Mouse (Mus musculus) stomach, embryonic 14.5 days (tissue): Measurements from ENCODE around the gene Mink1. TPM values are rescaled to one million over a fixed set of nuclear protein-coding genes. Genes with fewer than 3 reads are reported as not detected.
A peak's percentile ranks its signal among the peaks of the same experiment; 100 is the strongest.

ENCODE experiments used
- ATAC-seq: fragments of 200-750 bp; cut with Nextera tagmentation; 2 replicates; pipeline ENCODE4 v1.8.0; 2017; ENCODE audit warnings: low read depth, moderate TSS enrichment; ENCODE audit not compliant: insufficient number of reproducible peaks, insufficient read depth, low FRiP score
- H3K27ac ChIP-seq: fragments of 300-500 bp; sonication (generic); 2 replicates; pipeline ENCODE4 v1.5.1; 2014; ENCODE audit warnings: mild to moderate bottlenecking, low read length, moderate library complexity, mixed read lengths
- H3K27me3 ChIP-seq: fragments of 300-500 bp; sonication (generic); 2 replicates; pipeline ENCODE4 v1.6.1; 2014; ENCODE audit warnings: low read length, control low read depth, mixed read lengths; ENCODE audit not compliant: control insufficient read depth, insufficient read depth
- H3K36me3 ChIP-seq: fragments of 300-500 bp; sonication (generic); 2 replicates; pipeline ENCODE4 v1.6.1; 2014; ENCODE audit warnings: mild to moderate bottlenecking, control low read depth, low read length, moderate library complexity, mixed read lengths; ENCODE audit not compliant: control insufficient read depth, insufficient read depth
- H3K4me1 ChIP-seq: fragments of 300-500 bp; sonication (generic); 2 replicates; pipeline ENCODE4 v1.6.1; 2014; ENCODE audit warnings: low read length, control low read depth, mixed read lengths; ENCODE audit not compliant: control insufficient read depth, insufficient read depth
- H3K4me2 ChIP-seq: fragments of 300-500 bp; sonication (generic); replicated peaks from 2 replicates; pipeline ENCODE4 v1.6.1; 2014; ENCODE audit warnings: low read depth, low read length, control low read depth
- H3K4me3 ChIP-seq: fragments of 300-500 bp; sonication (generic); 2 replicates; pipeline ENCODE4 v1.5.1; 2014; ENCODE audit warnings: low read depth, low read length, control low read depth
- H3K9ac ChIP-seq: fragments of 300-500 bp; sonication (generic); replicated peaks from 2 replicates; pipeline ENCODE4 v1.6.1; 2014; ENCODE audit warnings: low read depth, mild to moderate bottlenecking, control low read depth, low read length, moderate library complexity, mixed read lengths
- H3K9me3 ChIP-seq: fragments of 300-500 bp; sonication (generic); 2 replicates; pipeline ENCODE4 v1.6.1; 2016; ENCODE audit warnings: low read depth, low read length, control low read depth; ENCODE audit not compliant: control insufficient read depth
- WGBS: fragments of 180-500 bp; shearing (Covaris S2); extraction: QIAGEN DNeasy Blood & Tissue Kit; methylation state at CpG from one replicate; pipeline ENCODE4 v1.1.7; 2014; 5-methylcytosine and 5-hydroxymethylcytosine counted together
- polyA plus RNA-seq: library from polyadenylated mRNA; unstranded; fragments of >200 nt; fragmentation: Nextera tagmentation; extraction: Ambion mirVana; gene quantifications from 2 replicates; pipeline ENCODE4 v1.2.1, GENCODE M21; 2014

The Mink1 gene
- polyA plus RNA-seq, 1 experiment from 2014 or later: 23.0 TPM

DNA sequence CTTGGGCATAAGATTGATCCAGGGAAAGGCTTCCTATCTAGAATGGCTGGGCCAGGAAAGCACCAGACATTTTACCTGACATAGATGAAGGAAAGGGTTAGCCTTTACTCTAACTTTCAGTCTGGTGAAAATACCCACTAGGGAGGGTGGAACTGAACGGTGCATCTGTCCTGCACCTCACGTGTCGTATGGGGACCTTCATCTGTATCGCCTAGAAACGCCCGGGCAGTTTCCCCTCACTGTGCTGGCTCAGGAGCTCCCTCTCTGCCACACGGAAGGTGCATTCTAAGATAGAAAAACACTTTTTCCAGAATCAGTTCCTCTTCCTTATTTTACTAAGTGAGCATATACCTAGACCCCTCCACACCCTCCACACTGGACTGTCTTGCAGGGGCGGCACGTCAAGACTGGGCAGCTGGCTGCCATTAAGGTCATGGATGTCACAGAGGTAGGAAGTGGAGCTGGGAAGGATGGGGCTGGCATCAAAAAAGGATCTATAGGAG lies 35.8 kb downstream of the Mink1 start:
- peaks cover 25% of the 10 kb centered on the region for H3K36me3 ChIP-seq
- no peaks in the 10 kb centered on the region for H3K9me3 ChIP-seq
- H3K4me1 ChIP-seq: no peaks in the 10 kb centered on the region
- H3K4me3 ChIP-seq: no peak overlapping the region
- no peak for ATAC-seq
- no peak overlapping the region for H3K9ac ChIP-seq
- 89% methylated on average over 9 of the region's 9 CpGs for WGBS
- H3K27ac ChIP-seq: no peak overlapping the region
- no peak overlapping the region for H3K4me2 ChIP-seq
- H3K27me3 ChIP-seq: no peaks in the 10 kb centered on the region

DNA sequence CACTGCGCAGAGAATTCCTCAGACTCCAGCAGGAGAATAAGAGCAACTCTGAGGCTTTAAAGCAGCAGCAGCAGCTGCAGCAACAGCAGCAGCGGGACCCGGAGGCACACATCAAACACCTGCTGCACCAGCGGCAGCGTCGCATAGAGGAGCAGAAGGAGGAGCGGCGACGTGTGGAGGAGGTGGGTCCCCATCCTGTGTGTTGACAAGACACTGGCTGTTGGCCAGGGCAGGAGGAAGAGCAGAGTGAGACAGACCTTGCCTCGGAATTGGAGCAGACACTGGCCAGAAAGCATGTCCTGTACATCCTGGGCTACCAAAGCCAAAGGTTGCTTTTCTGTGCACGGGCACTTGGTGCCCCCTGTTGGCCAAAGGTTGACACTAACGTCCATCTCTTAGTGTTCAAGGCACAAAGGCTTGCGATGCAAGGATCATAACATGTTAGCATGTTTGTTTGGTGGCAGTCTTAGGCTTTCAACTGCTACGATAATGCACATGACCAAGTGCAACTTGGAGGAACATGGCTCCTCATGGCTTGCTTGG lies 42.4 kb downstream of the Mink1 start:
- 0 out of 2 replicates have a peak, but pooled peaks have one; percentile 23 for ATAC-seq
- no peaks in the 10 kb centered on the region for H3K9me3 ChIP-seq
- no peaks in the 10 kb centered on the region for H3K4me1 ChIP-seq
- peaks cover 46% of the 10 kb centered on the region for H3K36me3 ChIP-seq
- no peaks in the 10 kb centered on the region for H3K27me3 ChIP-seq
- H3K9ac ChIP-seq: no peak overlapping the region
- WGBS: 54% methylated on average over 14 of the region's 14 CpGs
- no peak overlapping the region for H3K27ac ChIP-seq
- H3K4me2 ChIP-seq: no peak overlapping the region
- H3K4me3 ChIP-seq: no peak overlapping the region

DNA sequence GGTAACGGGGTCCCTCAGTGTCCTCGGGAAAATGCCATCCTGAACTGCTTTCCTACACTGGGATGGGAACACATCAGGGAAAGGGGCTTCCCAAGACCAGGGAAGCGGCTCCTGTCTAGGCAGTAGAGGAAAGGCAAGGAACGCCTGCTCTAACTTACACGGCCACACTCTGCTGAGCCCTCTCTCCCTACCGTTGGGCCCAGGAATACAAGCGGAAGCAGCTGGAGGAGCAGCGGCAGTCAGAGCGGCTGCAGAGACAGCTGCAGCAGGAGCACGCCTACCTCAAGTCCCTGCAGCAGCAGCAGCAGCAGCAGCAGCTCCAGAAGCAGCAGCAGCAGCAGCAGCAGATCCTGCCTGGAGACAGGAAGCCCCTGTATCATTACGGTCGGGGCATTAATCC lies 44.0 kb downstream of the Mink1 start:
- H3K27me3 ChIP-seq: no peaks in the 10 kb centered on the region
- no peak overlapping the region for H3K27ac ChIP-seq
- no peak overlapping the region for H3K4me2 ChIP-seq
- H3K9ac ChIP-seq: no peak overlapping the region
- no peak for ATAC-seq
- H3K4me3 ChIP-seq: no peak overlapping the region
- H3K36me3 ChIP-seq: peaks cover 50% of the 10 kb centered on the region
- H3K4me1 ChIP-seq: no peaks in the 10 kb centered on the region
- WGBS: 66% methylated on average over 12 of the region's 12 CpGs
- H3K9me3 ChIP-seq: no peaks in the 10 kb centered on the region

DNA sequence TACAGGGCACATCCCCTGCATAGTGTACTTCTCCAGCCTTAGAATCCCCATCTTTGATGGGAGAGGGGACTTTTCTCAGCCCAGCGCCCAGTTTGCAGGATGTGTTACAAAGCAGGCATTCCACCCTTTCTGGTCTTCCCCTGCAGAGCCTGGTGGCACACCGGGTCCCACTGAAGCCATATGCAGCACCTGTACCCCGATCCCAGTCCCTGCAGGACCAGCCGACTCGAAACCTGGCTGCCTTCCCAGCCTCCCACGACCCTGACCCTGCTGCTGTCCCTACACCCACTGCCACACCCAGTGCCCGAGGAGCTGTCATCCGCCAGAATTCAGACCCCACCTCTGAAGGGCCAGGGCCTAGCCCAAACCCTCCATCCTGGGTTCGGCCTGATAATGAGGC lies 44.9 kb downstream of the Mink1 start:
- Histone ChIP-seq H3K36me3 (peaks cover 53% of the 10 kb centered on the region), H3K27me3 (no peaks in the 10 kb centered on the region), H3K9ac (no peak overlapping the region), H3K9me3 (no peaks in the 10 kb centered on the region), H3K27ac (no peak overlapping the region), H3K4me3 (no peak overlapping the region), H3K4me2 (no peak overlapping the region), H3K4me1 (no peaks in the 10 kb centered on the region)
- 84% methylated on average over 9 of the region's 9 CpGs for WGBS
- no peak for ATAC-seq

GRCm38 (mm10) chr11:70608381-70609066 lies 45.8 kb downstream of the Mink1 start:
- 89% methylated on average over 26 of the region's 26 CpGs for WGBS
- no peaks in the 10 kb centered on the region for H3K9me3 ChIP-seq
- H3K27ac ChIP-seq: no peak overlapping the region
- H3K4me2 ChIP-seq: no peak overlapping the region
- no peaks in the 10 kb centered on the region for H3K4me1 ChIP-seq
- H3K9ac ChIP-seq: no peak overlapping the region
- H3K36me3 ChIP-seq: peaks cover 61% of the 10 kb centered on the region
- H3K27me3 ChIP-seq: no peaks in the 10 kb centered on the region
- H3K4me3 ChIP-seq: no peak overlapping the region
- no peak for ATAC-seq

- no peak overlapping the region for H3K4me3 ChIP-seq
These were observed 48.1 kb downstream of the Mink1 start for GRCm38 (mm10) chr11:70610752-70611151.

GRCm38 (mm10) chr11:70612505-70612904 lies 49.8 kb downstream of the Mink1 start:
- H3K9me3 ChIP-seq: no peaks in the 10 kb centered on the region
- no peak overlapping the region for H3K4me3 ChIP-seq
- H3K9ac ChIP-seq: no peak overlapping the region
- peaks cover 37% of the 10 kb centered on the region for H3K36me3 ChIP-seq
- ATAC-seq: no peak
- no peak overlapping the region for H3K4me2 ChIP-seq
- H3K27me3 ChIP-seq: no peaks in the 10 kb centered on the region
- WGBS: 74% methylated on average over 7 of the region's 7 CpGs
- no peak overlapping the region for H3K27ac ChIP-seq
- peaks cover 4% of the 10 kb centered on the region; the same call in 1 of the 2 replicates for H3K4me1 ChIP-seq

More at GRCm38 (mm10) chr11:70610752-70611151, 48.1 kb downstream of the Mink1 start:
- Histone ChIP-seq H3K9me3 (no peaks in the 10 kb centered on the region), H3K27ac (no peak overlapping the region), H3K9ac (no peak overlapping the region), H3K36me3 (peaks cover 48% of the 10 kb centered on the region), H3K4me2 (no peak overlapping the region), H3K4me1 (peaks cover 4% of the 10 kb centered on the region; the same call in 1 of the 2 replicates), H3K27me3 (no peaks in the 10 kb centered on the region)
- no peak for ATAC-seq
- WGBS: 82% methylated on average over 4 of the region's 4 CpGs

GRCm38 (mm10) chr11:70615074-70615473 lies 52.4 kb downstream of the Mink1 start:
- peak overlapping the region; percentile 45; the same call in 1 of the 2 replicates for H3K9ac ChIP-seq
- H3K27me3 ChIP-seq: no peaks in the 10 kb centered on the region
- peak overlapping the region; percentile 25 for H3K4me3 ChIP-seq
- H3K36me3 ChIP-seq: peaks cover 21% of the 10 kb centered on the region
- peak overlapping the region; percentile 87 for H3K4me2 ChIP-seq
- H3K27ac ChIP-seq: peak overlapping the region; percentile 35; the same call in 1 of the 2 replicates
- WGBS: under 1% methylated on average over 17 of the region's 17 CpGs
- peaks cover 4% of the 10 kb centered on the region; the same call in 1 of the 2 replicates for H3K4me1 ChIP-seq
- H3K9me3 ChIP-seq: no peaks in the 10 kb centered on the region
- peak; percentile 92 for ATAC-seq
